In the genomic region with DNA sequence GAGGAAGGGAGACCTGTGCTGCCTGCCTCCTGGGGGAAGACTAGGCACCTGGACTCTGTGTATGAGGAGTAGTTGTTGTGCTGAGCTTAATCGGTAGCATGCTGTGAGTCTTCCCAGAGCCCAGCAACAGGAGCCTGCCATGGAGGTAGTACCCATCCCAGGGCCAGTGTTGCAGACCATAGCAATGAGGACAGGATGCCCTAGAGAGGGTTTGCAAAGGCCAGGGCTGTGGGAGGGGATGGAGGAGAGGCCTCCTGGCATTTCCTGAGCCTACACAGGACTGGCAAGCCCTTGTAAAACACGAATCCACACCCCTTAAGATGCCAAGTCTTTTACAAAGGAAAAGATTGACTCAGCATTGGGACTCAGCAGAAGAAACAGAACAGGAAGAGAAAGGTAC, we compare ENCODE assay signal across 17 mouse cellular contexts. TPM values are rescaled to one million over a fixed set of nuclear protein-coding genes. Genes with fewer than 3 reads are reported as not detected.
DNase-seq lines count a peak whose midpoint lies in the region; ATAC-seq and TF ChIP-seq lines count a peak whose summit lies in the region.
"Had no signal": no experiment of that assay in that cellular context is flagged by ENCODE, and none has a peak within 500 bp of the region (broad histone marks: within the 10 kb centered on the region; RNA-seq: fewer than 3 reads in every experiment).

No protein-coding gene starts in this region.

- no peak overlapping the region for H3K9ac ChIP-seq in forebrain, postnatal 0 days
- no peak overlapping the region for H3K9ac ChIP-seq in forebrain, embryonic 14.5 days (ENCODE audit: low read length)
- H3K9ac ChIP-seq in neural tube, embryonic 11.5 days (ENCODE audit: low read length): 0 out of 2 replicates have a peak overlapping the region, but pooled peaks have one; percentile 8

- no peaks in the 10 kb centered on the region for H3K36me3 ChIP-seq in forebrain, postnatal 0 days (ENCODE audit: insufficient read depth)
- no peaks in the 10 kb centered on the region for H3K36me3 ChIP-seq in forebrain, embryonic 14.5 days (ENCODE audit: control insufficient read depth, insufficient read depth, low read length)
- H3K36me3 ChIP-seq in neural tube, embryonic 11.5 days (ENCODE audit: control insufficient read depth, insufficient read depth, low read length): no peaks in the 10 kb centered on the region

- 0 out of 2 replicates have a peak, but pooled peaks have one; percentile 23 for ATAC-seq in forebrain, postnatal 0 days
- ATAC-seq in forebrain, embryonic 14.5 days: no peak
- peak; percentile 28; the same call in 1 of the 2 replicates for ATAC-seq in neural tube, embryonic 11.5 days (ENCODE audit: insufficient read depth, low FRiP score, low TSS enrichment)
- ATAC-seq in cerebellum, adult (ENCODE audit: insufficient number of reproducible peaks, low FRiP score, low TSS enrichment): no peak
- ATAC-seq: intestine, postnatal 0 days had no signal

- no peaks in the 10 kb centered on the region for H3K27me3 ChIP-seq in forebrain, postnatal 0 days (ENCODE audit: insufficient read depth, low read length)
- no peaks in the 10 kb centered on the region for H3K27me3 ChIP-seq in forebrain, embryonic 14.5 days (replicated peaks; ENCODE audit: control insufficient read depth, insufficient read depth, low read length)
- H3K27me3 ChIP-seq in neural tube, embryonic 11.5 days (ENCODE audit: control insufficient read depth, insufficient read depth, low read length): no peaks in the 10 kb centered on the region

- no peak overlapping the region for H3K4me3 ChIP-seq in forebrain, postnatal 0 days (ENCODE audit: low read depth, low read length)
- H3K4me3 ChIP-seq in forebrain, embryonic 14.5 days (ENCODE audit: low read depth, low read length): no peak overlapping the region
- no peak overlapping the region for H3K4me3 ChIP-seq in neural tube, embryonic 11.5 days (ENCODE audit: low read depth, low read length)
- H3K4me3 ChIP-seq: erythroblast, embryonic 14.5 days had no signal

- no peak overlapping the region for H3K27ac ChIP-seq in forebrain, postnatal 0 days (ENCODE audit: low read depth, low read length)
- H3K27ac ChIP-seq in forebrain, embryonic 14.5 days (ENCODE audit: low read depth, low read length): no peak overlapping the region
- H3K27ac ChIP-seq in neural tube, embryonic 11.5 days (ENCODE audit: low read depth, low read length): peak overlapping the region; percentile 54; the same call in 1 of the 2 replicates

- no peak overlapping the region for H3K4me2 ChIP-seq in forebrain, postnatal 0 days (ENCODE audit: low read depth)
- H3K4me2 ChIP-seq in forebrain, embryonic 14.5 days (ENCODE audit: low read length): no peak overlapping the region
- H3K4me2 ChIP-seq in neural tube, embryonic 11.5 days (ENCODE audit: low read depth): no peak overlapping the region

- no peak for TF ChIP-seq CTCF in forebrain, postnatal 0 days (IDR thresholded peaks at IDR 0.05; ENCODE audit: low read depth)

- 14% methylated on average over 2 of the region's 2 CpGs for WGBS in forebrain, postnatal 0 days
- WGBS in forebrain, embryonic 14.5 days: 8% methylated on average over 2 of the region's 2 CpGs
- 12% methylated on average over 2 of the region's 2 CpGs for WGBS in neural tube, embryonic 11.5 days
- WGBS in large intestine, adult 2 months: 5% methylated on average over 2 of the region's 2 CpGs

- no peaks in the 10 kb centered on the region for H3K4me1 ChIP-seq in forebrain, postnatal 0 days (ENCODE audit: insufficient read depth)
- H3K4me1 ChIP-seq in forebrain, embryonic 14.5 days (ENCODE audit: control insufficient read depth, insufficient read depth, low read length): no peaks in the 10 kb centered on the region
- H3K4me1 ChIP-seq in neural tube, embryonic 11.5 days (ENCODE audit: control insufficient read depth, insufficient read depth, low read length): peaks cover 5% of the 10 kb centered on the region; the same call in 1 of the 2 replicates

- DNase-seq in forebrain, postnatal 0 days: no peak
- DNase-seq in forebrain, embryonic 14.5 days (ENCODE audit: low spot score): no peak
- no peak for DNase-seq in neural tube, embryonic 11.5 days (ENCODE audit: low spot score)
- no peak for DNase-seq in neural tube, embryonic 10.5 days (ENCODE audit: extremely low spot score, low spot score)
- peak; percentile 56 for DNase-seq in large intestine, adult 2 months (ENCODE audit: low read depth, low spot score)
- no peak for DNase-seq in right cerebral cortex, postnatal 25 days
- no peak for DNase-seq in lung, postnatal 36 days
- DNase-seq: cerebellum, adult 11 months; lung, adult 2 months; right cerebral cortex, postnatal 4 days had no signal

- no peaks in the 10 kb centered on the region for H3K9me3 ChIP-seq in forebrain, postnatal 0 days (ENCODE audit: low read length)
- H3K9me3 ChIP-seq in forebrain, embryonic 14.5 days (replicated peaks; ENCODE audit: control insufficient read depth, low read length): no peaks in the 10 kb centered on the region
- H3K9me3 ChIP-seq in neural tube, embryonic 11.5 days (ENCODE audit: control insufficient read depth, low read length): no peaks in the 10 kb centered on the region

RNA-seq across cellular contexts. Expression of gene Psd4, which starts 49.7 kb away (rescaled TPM):
- total RNA-seq in forebrain, postnatal 0 days (2014; rRNA removed): 0.77 and 1.00 TPM in 2 replicates
- 0.34 and 0.48 TPM in 2 replicates for polyA plus RNA-seq in forebrain, postnatal 0 days (2015; fragmentation: Nextera tagmentation; extraction: Ambion mirVana)
- polyA plus RNA-seq in forebrain, embryonic 14.5 days (2014; fragmentation: Nextera tagmentation; extraction: Ambion mirVana): 0.39 and 0.84 TPM in 2 replicates
- 0.65 and 1.2 TPM in 2 replicates for polyA plus RNA-seq in neural tube, embryonic 11.5 days (2014; fragmentation: Nextera tagmentation; extraction: Ambion mirVana)
- 20.1 and 23.3 TPM in 2 replicates for polyA plus RNA-seq in large intestine, adult 2 months (2012; rRNA removed)

RNA-seq across cellular contexts. Expression of gene Pax8, which starts 58.3 kb away (rescaled TPM):
- not detected in 2 replicates for total RNA-seq in forebrain, postnatal 0 days (2014; rRNA removed)
- polyA plus RNA-seq in forebrain, postnatal 0 days (2015; fragmentation: Nextera tagmentation; extraction: Ambion mirVana): 0.18 and 0.19 TPM in 2 replicates
- polyA plus RNA-seq in forebrain, embryonic 14.5 days (2014; fragmentation: Nextera tagmentation; extraction: Ambion mirVana): not detected in 2 replicates
- polyA plus RNA-seq in neural tube, embryonic 11.5 days (2014; fragmentation: Nextera tagmentation; extraction: Ambion mirVana): 25.8 and 26.1 TPM in 2 replicates
- 5.7 and 9.1 TPM in 2 replicates for polyA plus RNA-seq in large intestine, adult 2 months (2012; rRNA removed)
- total RNA-seq: heart, postnatal 10 days; neutrophil, adult 5-6 weeks had no signal
- polyA plus RNA-seq: cortical plate, adult 2 months; erythroblast, embryonic 14.5 days; limb, embryonic 14.5 days; lung, adult 2 months had no signal

Comparison
In these comparisons a context has a peak if more than half of its experiments do, and no peak if none do; other contexts are left out.
1. ATAC-seq: peak in forebrain, postnatal 0 days (single experiment) and neural tube, embryonic 11.5 days (single experiment); none in forebrain, embryonic 14.5 days (single experiment) and cerebellum, adult (single experiment).